Mouse (Mus musculus) layer of hippocampus, adult 2 months (tissue): Measurements from ENCODE around the gene Cacnb3. TPM values are rescaled to one million over a fixed set of nuclear protein-coding genes. Genes with fewer than 3 reads are reported as not detected.

Experiments
- DNase-seq, 2 experiments: peaks; one replicate each; pipeline ENCODE4 v3.0.0; 2022; ENCODE audit warnings: low spot score in 2 of 2
- H3K27ac ChIP-seq: fragments of 200-600 bp; 2 replicates; pipeline ENCODE4 v1.8.1; 2022
- H3K4me3 ChIP-seq: fragments of 200-600 bp; 2 replicates; pipeline ENCODE4 v1.8.1; 2022; ENCODE audit warnings: mild to moderate bottlenecking
- CTCF ChIP-seq: fragments of 200-600 bp; conservative IDR thresholded peaks from 2 replicates; pipeline ENCODE4 v1.8.1; 2022; ENCODE audit warnings: antibody characterized with exemption, mild to moderate bottlenecking, moderate library complexity
- total RNA-seq, 2 experiments: library from RNA; stranded (reverse); gene quantifications; 2 replicates each; pipeline ENCODE4 v1.2.3; 2021

The Cacnb3 gene
- total RNA-seq, 2 experiments from 2014 or later: 207 to 212 TPM

GRCm38 (mm10) chr15:98602191-98602881, 28.3 kb upstream of the Cacnb3 start:
- Histone ChIP-seq H3K27ac (peak overlapping the region; percentile 25; the same call in 1 of the 2 replicates), H3K4me3 (no peak overlapping the region; the same call in 1 of the 2 replicates)
- TF ChIP-seq CTCF: no peak

GRCm38 (mm10) chr15:98602921-98603458, 27.6 kb upstream of the Cacnb3 start:
- Histone ChIP-seq H3K27ac (peak overlapping the region; percentile 11; the same call in 1 of the 2 replicates), H3K4me3 (no peak overlapping the region)
- no peak for DNase-seq
- no peak for TF ChIP-seq CTCF

More at GRCm38 (mm10) chr15:98602191-98602881, 28.3 kb upstream of the Cacnb3 start:
- no peak for DNase-seq

GRCm38 (mm10) chr15:98604041-98604575, 26.5 kb upstream of the Cacnb3 start:
- DNase-seq: no peak
- TF ChIP-seq CTCF: no peak
- no peak overlapping the region for H3K4me3 ChIP-seq
- no peak overlapping the region for H3K27ac ChIP-seq

- TF ChIP-seq CTCF: no peak
- no peak overlapping the region for H3K27ac ChIP-seq
- H3K4me3 ChIP-seq: no peak overlapping the region; the same call in 1 of the 2 replicates
- no peak for DNase-seq
Measured at GRCm38 (mm10) chr15:98606051-98606536, 24.5 kb upstream of the Cacnb3 start.

- TF ChIP-seq CTCF: no peak
- no peak for DNase-seq
- Histone ChIP-seq H3K4me3 (no peak overlapping the region), H3K27ac (no peak overlapping the region)
Measured at GRCm38 (mm10) chr15:98606739-98607138, 23.9 kb upstream of the Cacnb3 start.

GRCm38 (mm10) chr15:98607557-98607956, 23.1 kb upstream of the Cacnb3 start:
- H3K27ac ChIP-seq: no peak overlapping the region
- peak overlapping the region; percentile 92 for H3K4me3 ChIP-seq

GRCm38 (mm10) chr15:98608058-98608783, 22.4 kb upstream of the Cacnb3 start:
- H3K27ac ChIP-seq: peak overlapping the region; percentile 97
- H3K4me3 ChIP-seq: peak overlapping the region; percentile 92

More at GRCm38 (mm10) chr15:98607557-98607956, 23.1 kb upstream of the Cacnb3 start:
- TF ChIP-seq CTCF: no peak
- DNase-seq: no peak

GRCm38 (mm10) chr15:98608784-98609250, 21.8 kb upstream of the Cacnb3 start:
- peak overlapping the region; percentile 97 for H3K27ac ChIP-seq
- peak overlapping the region; percentile 92 for H3K4me3 ChIP-seq
- no peak for DNase-seq
- TF ChIP-seq CTCF: no peak

More at GRCm38 (mm10) chr15:98608058-98608783, 22.4 kb upstream of the Cacnb3 start:
- TF ChIP-seq CTCF: no peak
- DNase-seq: no peak

- H3K4me3 ChIP-seq: peak within 1 kb of the TSS; percentile 92
- TF ChIP-seq CTCF: no peak
- peak; percentile 68 to 80 for DNase-seq
- peak within 1 kb of the TSS; percentile 97 for H3K27ac ChIP-seq
Measured at GRCm38 (mm10) chr15:98609331-98610130, 21.1 kb upstream of the Cacnb3 start, which contains the start of gene Adcy6. Adcy6 (minus strand) TSS chr15:98610076.

- H3K4me3 ChIP-seq: peak overlapping the region; percentile 92
- no peak for TF ChIP-seq CTCF
- DNase-seq: no peak
- H3K27ac ChIP-seq: peak overlapping the region; percentile 97
Measured at GRCm38 (mm10) chr15:98610131-98610633, 20.5 kb upstream of the Cacnb3 start.

- Histone ChIP-seq H3K4me3 (no peak overlapping the region), H3K27ac (no peak overlapping the region)
- no peak for TF ChIP-seq CTCF
- DNase-seq: no peak
Measured at GRCm38 (mm10) chr15:98612229-98612628, 18.4 kb upstream of the Cacnb3 start.

- no peak for TF ChIP-seq CTCF
- H3K4me3 ChIP-seq: no peak overlapping the region
- DNase-seq: no peak
- H3K27ac ChIP-seq: no peak overlapping the region
Measured at GRCm38 (mm10) chr15:98614551-98614950, 16.1 kb upstream of the Cacnb3 start.
